ENCODE assay signal across 22 mouse cellular contexts in the genomic region with DNA sequence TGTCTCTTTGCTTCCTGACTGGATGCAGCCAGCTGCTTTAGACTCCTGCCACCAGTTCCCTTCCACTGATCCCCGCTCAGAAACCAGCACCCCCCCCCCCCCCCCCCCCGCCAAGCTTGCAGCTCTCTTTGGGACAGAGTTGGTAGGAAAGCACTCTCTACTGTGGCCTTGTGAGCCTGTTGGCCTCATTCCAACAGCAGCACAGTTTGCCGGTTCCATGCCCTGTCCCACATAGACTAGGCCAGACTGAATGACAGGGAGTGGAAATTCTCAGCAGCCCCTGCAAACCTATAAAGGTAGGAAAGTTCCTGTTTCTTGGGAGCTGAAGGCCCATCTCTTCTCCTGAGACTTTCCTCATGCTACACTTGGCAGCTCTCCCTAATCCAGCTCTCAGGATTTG. TPM values are rescaled to one million over a fixed set of nuclear protein-coding genes. Genes with fewer than 3 reads are reported as not detected.
DNase-seq lines count a peak whose midpoint lies in the region; ATAC-seq and TF ChIP-seq lines count a peak whose summit lies in the region.
"Had no signal": no experiment of that assay in that cellular context is flagged by ENCODE, and none has a peak within 500 bp of the region (broad histone marks: within the 10 kb centered on the region; RNA-seq: fewer than 3 reads in every experiment).

No protein-coding gene starts in this region.

- H3K9me3 ChIP-seq in liver, postnatal 0 days (ENCODE audit: low read length), result no peaks in the 10 kb centered on the region
- no peaks in the 10 kb centered on the region for H3K9me3 ChIP-seq in forebrain, embryonic 16.5 days (ENCODE audit: control insufficient read depth, low read length)
- H3K9me3 ChIP-seq: embryonic facial prominence, embryonic 10.5 days; forebrain, embryonic 13.5 days; hindbrain, embryonic 12.5 days had no signal

- H3K27ac ChIP-seq in liver, adult 2 months (replicated peaks; ENCODE audit: insufficient read depth, low read depth, low read length), result no peak overlapping the region
- H3K27ac ChIP-seq in liver, postnatal 0 days (ENCODE audit: low read depth), result no peak overlapping the region
- no peak overlapping the region for H3K27ac ChIP-seq in forebrain, embryonic 16.5 days (ENCODE audit: low read length)
- H3K27ac ChIP-seq: embryonic facial prominence, embryonic 10.5 days; forebrain, embryonic 13.5 days; hindbrain, embryonic 12.5 days; hindbrain, postnatal 0 days had no signal

- no peak for TF ChIP-seq EP300 in liver, postnatal 0 days (IDR thresholded peaks at IDR 0.05; ENCODE audit: low read depth)

- 18% methylated on average over 3 of the region's 3 CpGs for WGBS in liver, adult 2 months
- 54% methylated on average over 3 of the region's 3 CpGs for WGBS in liver, postnatal 0 days (ENCODE audit: insufficient replicate concordance)
- WGBS in forebrain, embryonic 16.5 days, result 34% methylated on average over 2 of the region's 3 CpGs

- no peaks in the 10 kb centered on the region for H3K27me3 ChIP-seq in liver, adult 2 months (ENCODE audit: control insufficient read depth, insufficient read depth, low read length)
- H3K27me3 ChIP-seq in liver, postnatal 0 days (ENCODE audit: insufficient read depth, low read length), result no peaks in the 10 kb centered on the region
- no peaks in the 10 kb centered on the region for H3K27me3 ChIP-seq in forebrain, embryonic 16.5 days (replicated peaks; ENCODE audit: control insufficient read depth, insufficient read depth, low read length)
- H3K27me3 ChIP-seq: forebrain, embryonic 13.5 days; hindbrain, embryonic 12.5 days had no signal

- DNase-seq in liver, adult 2 months (ENCODE audit: extremely low read depth, low read depth, low spot score), result peak; percentile 57
- DNase-seq in liver, postnatal 0 days, result no peak
- DNase-seq in ovary, postnatal 36 days (ENCODE audit: low spot score), result peak; percentile 33
- no peak for DNase-seq in ovary, postnatal 10 days (ENCODE audit: low spot score)
- peak; percentile 58 for DNase-seq in adrenal gland, postnatal 14 days
- no peak for DNase-seq in frontal cortex, postnatal 14 days (ENCODE audit: low spot score in 2 of 2)
- DNase-seq: cerebellum, adult 18-20 months; cerebellum, adult 9-11 months; cerebellum, postnatal 36 days; gastrocnemius, postnatal 36 days; heart, adult 11 months; heart, postnatal 10 days; heart, postnatal 4 days had no signal

- no peak overlapping the region for H3K9ac ChIP-seq in liver, adult 2 months (ENCODE audit: low read depth, low read length)
- H3K9ac ChIP-seq in liver, postnatal 0 days (replicated peaks), result no peak overlapping the region
- no peak overlapping the region for H3K9ac ChIP-seq in forebrain, embryonic 16.5 days (replicated peaks; ENCODE audit: low read depth, low read length)
- H3K9ac ChIP-seq: forebrain, embryonic 13.5 days; hindbrain, embryonic 12.5 days had no signal

- H3K4me2 ChIP-seq in liver, postnatal 0 days (ENCODE audit: low read depth, low read length), result no peak overlapping the region
- no peak overlapping the region for H3K4me2 ChIP-seq in forebrain, embryonic 16.5 days (ENCODE audit: low read length)
- H3K4me2 ChIP-seq: forebrain, embryonic 13.5 days; hindbrain, embryonic 12.5 days had no signal

- ATAC-seq in liver, postnatal 0 days, result no peak
- ATAC-seq in forebrain, embryonic 16.5 days, result no peak
- ATAC-seq: activated CD4-positive, CD25-positive, alpha-beta regulatory T cell, adult 4 months; forebrain, embryonic 13.5 days; hindbrain, postnatal 0 days; Patski had no signal

- peaks cover 17% of the 10 kb centered on the region for H3K4me1 ChIP-seq in liver, adult 2 months (ENCODE audit: control insufficient read depth, insufficient read depth, low read length)
- peaks cover 29% of the 10 kb centered on the region for H3K4me1 ChIP-seq in liver, postnatal 0 days (ENCODE audit: insufficient read depth)
- no peaks in the 10 kb centered on the region for H3K4me1 ChIP-seq in forebrain, embryonic 16.5 days (replicated peaks; ENCODE audit: control insufficient read depth, insufficient read depth, low read length)
- H3K4me1 ChIP-seq: forebrain, embryonic 13.5 days; hindbrain, embryonic 12.5 days had no signal

- no peak for TF ChIP-seq CTCF in liver, adult 2 months (IDR thresholded peaks at IDR 0.05; ENCODE audit: low read depth, low read length)
- TF ChIP-seq CTCF in liver, postnatal 0 days (IDR thresholded peaks at IDR 0.05; ENCODE audit: low read depth), result no peak

- no peak for TF ChIP-seq POLR2A in liver, adult 2 months (IDR thresholded peaks at IDR 0.05; ENCODE audit: extremely low read depth, insufficient read depth, low read length)

- no peaks in the 10 kb centered on the region for H3K79me2 ChIP-seq in liver, adult 2 months (ENCODE audit: control insufficient read depth, insufficient read depth, low read length)

- H3K36me3 ChIP-seq in liver, adult 2 months (ENCODE audit: control insufficient read depth, insufficient read depth, low read length), result no peaks in the 10 kb centered on the region
- no peaks in the 10 kb centered on the region for H3K36me3 ChIP-seq in liver, postnatal 0 days (replicated peaks; ENCODE audit: insufficient read depth, low read length)
- no peaks in the 10 kb centered on the region for H3K36me3 ChIP-seq in forebrain, embryonic 16.5 days (ENCODE audit: control insufficient read depth, insufficient read depth)
- H3K36me3 ChIP-seq: embryonic facial prominence, embryonic 10.5 days; hindbrain, embryonic 12.5 days had no signal

- H3K4me3 ChIP-seq in liver, adult 2 months (ENCODE audit: insufficient read depth, low read depth, low read length), result no peak overlapping the region
- no peak overlapping the region for H3K4me3 ChIP-seq in liver, postnatal 0 days (ENCODE audit: low read depth, low read length)
- no peak overlapping the region for H3K4me3 ChIP-seq in forebrain, embryonic 16.5 days (replicated peaks; ENCODE audit: low read length)
- H3K4me3 ChIP-seq: embryonic facial prominence, embryonic 10.5 days; forebrain, embryonic 13.5 days; hindbrain, embryonic 12.5 days had no signal

RNA-seq across cellular contexts. Expression of a gene that starts 15.0 kb away (rescaled TPM):
- total RNA-seq in liver, adult 2 months (2014; rRNA removed), result 166 and 194 TPM in 2 replicates
- 212 and 216 TPM in 2 replicates for polyA plus RNA-seq in liver, adult 2 months (2012; rRNA removed)
- polyA plus RNA-seq in liver, postnatal 0 days (2015; fragmentation: Nextera tagmentation; extraction: Ambion mirVana), result 48.3 and 53.3 TPM in 2 replicates
- total RNA-seq in adrenal gland, postnatal 14 days (2021), result 1.9 and 30.0 TPM in 2 replicates
- polyA plus RNA-seq in forebrain, embryonic 16.5 days (2015; fragmentation: Nextera tagmentation; extraction: Ambion mirVana), result not detected in 2 replicates
- total RNA-seq: gastrocnemius, adult 8-10 months; gastrocnemius, postnatal 36 days; heart, postnatal 10 days; heart, postnatal 4 days; hindbrain, postnatal 0 days had no signal
- polyA plus RNA-seq: activated CD4-positive, CD25-positive, alpha-beta regulatory T cell, adult 4 months; embryonic facial prominence, embryonic 10.5 days; forebrain, embryonic 13.5 days; heart, embryonic 14.5 days; hindbrain, embryonic 12.5 days; hindbrain, postnatal 0 days; Patski had no signal

RNA-seq across cellular contexts. Expression of a gene that starts 23.6 kb away (rescaled TPM):
- total RNA-seq in liver, adult 2 months (2014; rRNA removed), result 531 and 680 TPM in 2 replicates
- 730 and 786 TPM in 2 replicates for polyA plus RNA-seq in liver, adult 2 months (2012; rRNA removed)
- 458 and 462 TPM in 2 replicates for polyA plus RNA-seq in liver, postnatal 0 days (2015; fragmentation: Nextera tagmentation; extraction: Ambion mirVana)
- total RNA-seq in adrenal gland, postnatal 14 days (2021), result 2.2 and 47.3 TPM in 2 replicates
- polyA plus RNA-seq in forebrain, embryonic 16.5 days (2015; fragmentation: Nextera tagmentation; extraction: Ambion mirVana), result 1.5 and 2.0 TPM in 2 replicates
- total RNA-seq: gastrocnemius, adult 8-10 months; gastrocnemius, postnatal 36 days; heart, postnatal 4 days had no signal
- polyA plus RNA-seq: activated CD4-positive, CD25-positive, alpha-beta regulatory T cell, adult 4 months; heart, embryonic 14.5 days; Patski had no signal

RNA-seq across cellular contexts. Expression of a gene that starts 52.7 kb away (rescaled TPM):
- 0.27 TPM in 1 of 2 replicates, not detected in the other for total RNA-seq in liver, adult 2 months (2014; rRNA removed)
- 0.06 and 0.09 TPM in 2 replicates for polyA plus RNA-seq in liver, adult 2 months (2012; rRNA removed)
- 1.5 TPM in 2 replicates for polyA plus RNA-seq in liver, postnatal 0 days (2015; fragmentation: Nextera tagmentation; extraction: Ambion mirVana)
- 1.8 and 3.3 TPM in 2 replicates for total RNA-seq in adrenal gland, postnatal 14 days (2021)
- polyA plus RNA-seq in forebrain, embryonic 16.5 days (2015; fragmentation: Nextera tagmentation; extraction: Ambion mirVana), result 0.76 and 1.3 TPM in 2 replicates
- total RNA-seq: hindbrain, postnatal 0 days had no signal
- polyA plus RNA-seq: Patski had no signal

Comparison
In these comparisons a context has a peak if more than half of its experiments do, and no peak if none do; other contexts are left out.
1. DNase-seq: peak in liver, adult 2 months (single experiment), ovary, postnatal 36 days (single experiment) and adrenal gland, postnatal 14 days (single experiment); none in liver, postnatal 0 days (single experiment), ovary, postnatal 10 days (single experiment) and frontal cortex, postnatal 14 days (0 of 2).
2. RNA of a gene that starts 15.0 kb away (polyA plus RNA-seq): 212 to 216 TPM in liver, adult 2 months and 48.3 to 53.3 TPM in liver, postnatal 0 days; not detected in forebrain, embryonic 16.5 days; every median in the first group is over 10 times any median in the second.
3. RNA of a gene that starts 23.6 kb away (polyA plus RNA-seq): 730 to 786 TPM in liver, adult 2 months and 458 to 462 TPM in liver, postnatal 0 days; 1.5 to 2.0 TPM in forebrain, embryonic 16.5 days; every median in the first group is over 100 times any median in the second.